ENCODE assay signal across 16 mouse cellular contexts in the genomic region with DNA sequence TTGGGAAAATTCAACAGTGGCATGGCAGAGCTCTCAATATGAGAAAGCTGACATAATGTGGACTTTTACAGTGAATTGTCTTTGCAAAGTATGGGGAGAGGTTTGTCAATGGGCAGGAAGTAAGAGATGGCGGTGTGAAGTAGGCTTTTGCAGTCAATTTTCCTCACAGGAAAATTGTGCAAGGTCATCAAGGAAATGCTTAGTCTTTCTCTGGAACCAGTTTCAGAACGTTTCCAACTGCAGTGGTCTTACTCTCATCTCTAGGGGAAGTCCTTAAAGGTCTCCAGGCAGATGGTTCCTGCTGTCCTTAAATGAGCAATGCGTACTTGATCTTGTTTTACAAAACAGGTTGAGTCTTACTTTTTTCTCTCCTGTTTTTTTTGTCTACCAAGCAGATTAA.
"Had no signal": no experiment of that assay in that cellular context is flagged by ENCODE, and none has a peak within 500 bp of the region (broad histone marks: within the 10 kb centered on the region; RNA-seq: fewer than 3 reads in every experiment).

No protein-coding gene starts in this region.

- H3K27me3 ChIP-seq: limb, embryonic 12.5 days; limb, embryonic 15.5 days; liver, embryonic 15.5 days had no signal

- DNase-seq: kidney, adult 18-20 months; kidney, adult 9 months; kidney, postnatal 25 days; layer of hippocampus, adult 9-11 months; left cerebral cortex, postnatal 4 days; lung, adult 2 months; midbrain, embryonic 14.5 days; right cerebral cortex, postnatal 4 days; thymus, postnatal 25 days had no signal

- H3K9me3 ChIP-seq: limb, embryonic 12.5 days; limb, embryonic 15.5 days; liver, embryonic 15.5 days had no signal

- H3K36me3 ChIP-seq: liver, embryonic 15.5 days had no signal

- ATAC-seq: intestine, embryonic 16.5 days had no signal

- H3K4me2 ChIP-seq: limb, embryonic 12.5 days; limb, embryonic 15.5 days; liver, embryonic 11.5 days; liver, embryonic 15.5 days; midbrain, embryonic 11.5 days had no signal

- H3K4me3 ChIP-seq: layer of hippocampus, adult 2 months; limb, embryonic 12.5 days; limb, embryonic 15.5 days; liver, embryonic 15.5 days had no signal

- H3K27ac ChIP-seq: layer of hippocampus, adult 2 months; limb, embryonic 12.5 days; limb, embryonic 15.5 days had no signal

- H3K9ac ChIP-seq: limb, embryonic 12.5 days; limb, embryonic 15.5 days; liver, embryonic 15.5 days had no signal

- H3K4me1 ChIP-seq: limb, embryonic 12.5 days had no signal
